Mouse (Mus musculus) midbrain, embryonic 12.5 days (tissue): ENCODE measurements around the gene G6pc3. TPM values are rescaled to one million over a fixed set of nuclear protein-coding genes. Genes with fewer than 3 reads are reported as not detected.

ENCODE experiments used
- ATAC-seq: fragments of 200-750 bp; cut with Nextera tagmentation; 2 replicates; pipeline ENCODE4 v1.8.0; 2017; ENCODE audit warnings: low read depth, moderate TSS enrichment, moderate library complexity; ENCODE audit not compliant: low FRiP score
- H3K27ac ChIP-seq: fragments of 300-500 bp; sonication (generic); replicated peaks from 2 replicates; pipeline ENCODE4 v1.5.1; 2016; ENCODE audit warnings: mild to moderate bottlenecking
- H3K27me3 ChIP-seq: fragments of 300-500 bp; sonication (generic); 2 replicates; pipeline ENCODE4 v1.6.1; 2016; ENCODE audit warnings: mild to moderate bottlenecking
- H3K36me3 ChIP-seq: fragments of 300-500 bp; sonication (generic); 2 replicates; pipeline ENCODE4 v1.6.1; 2016
- H3K4me1 ChIP-seq: fragments of 300-500 bp; sonication (generic); 2 replicates; pipeline ENCODE4 v1.6.1; 2016
- H3K4me2 ChIP-seq: fragments of 300-500 bp; sonication (generic); replicated peaks from 2 replicates; pipeline ENCODE4 v1.6.1; 2016; ENCODE audit warnings: mild to moderate bottlenecking, moderate library complexity
- H3K4me3 ChIP-seq: fragments of 300-500 bp; sonication (generic); 2 replicates; pipeline ENCODE4 v1.5.1; 2016; ENCODE audit warnings: mild to moderate bottlenecking
- H3K9ac ChIP-seq: fragments of 300-500 bp; sonication (generic); replicated peaks from 2 replicates; pipeline ENCODE4 v1.6.1; 2016; ENCODE audit warnings: mild to moderate bottlenecking, moderate library complexity
- H3K9me3 ChIP-seq: fragments of 300-500 bp; sonication (generic); 2 replicates; pipeline ENCODE4 v1.6.1; 2016; ENCODE audit warnings: mild to moderate bottlenecking
- WGBS: fragments of 180-500 bp; shearing (Covaris S2); methylation state at CpG from one replicate; pipeline ENCODE4 v1.1.7; 2016; 5-methylcytosine and 5-hydroxymethylcytosine counted together
- polyA plus RNA-seq: library from polyadenylated mRNA; unstranded; fragments of >200 nt; fragmentation: Nextera tagmentation; extraction: Ambion mirVana; gene quantifications from 2 replicates; pipeline ENCODE4 v1.2.1, GENCODE M21; 2016

G6pc3 gene
- polyA plus RNA-seq, 1 experiment from 2014 or later: 29.7 TPM

GRCm38 (mm10) chr11:102211936-102212341 is 22.5 kb downstream of the G6pc3 start:
- no peak overlapping the region for H3K4me2 ChIP-seq
- no peak overlapping the region for H3K27ac ChIP-seq
- H3K4me3 ChIP-seq: no peak overlapping the region
- H3K9ac ChIP-seq: no peak overlapping the region
- no peaks in the 10 kb centered on the region for H3K9me3 ChIP-seq
- H3K36me3 ChIP-seq: peaks cover 3% of the 10 kb centered on the region
- H3K4me1 ChIP-seq: peaks cover 56% of the 10 kb centered on the region
- WGBS: 81% methylated on average over 18 of the region's 18 CpGs
- no peaks in the 10 kb centered on the region for H3K27me3 ChIP-seq
- no peak for ATAC-seq

- Histone ChIP-seq H3K36me3 (peaks cover 8% of the 10 kb centered on the region), H3K4me2 (no peak overlapping the region), H3K4me3 (no peak overlapping the region), H3K27me3 (no peaks in the 10 kb centered on the region), H3K9ac (no peak overlapping the region), H3K27ac (no peak overlapping the region), H3K4me1 (peaks cover 60% of the 10 kb centered on the region), H3K9me3 (no peaks in the 10 kb centered on the region)
- ATAC-seq: no peak
- 75% methylated on average over 10 of the region's 10 CpGs for WGBS
Measured at GRCm38 (mm10) chr11:102214430-102215156, 25.2 kb downstream of the G6pc3 start.

DNA sequence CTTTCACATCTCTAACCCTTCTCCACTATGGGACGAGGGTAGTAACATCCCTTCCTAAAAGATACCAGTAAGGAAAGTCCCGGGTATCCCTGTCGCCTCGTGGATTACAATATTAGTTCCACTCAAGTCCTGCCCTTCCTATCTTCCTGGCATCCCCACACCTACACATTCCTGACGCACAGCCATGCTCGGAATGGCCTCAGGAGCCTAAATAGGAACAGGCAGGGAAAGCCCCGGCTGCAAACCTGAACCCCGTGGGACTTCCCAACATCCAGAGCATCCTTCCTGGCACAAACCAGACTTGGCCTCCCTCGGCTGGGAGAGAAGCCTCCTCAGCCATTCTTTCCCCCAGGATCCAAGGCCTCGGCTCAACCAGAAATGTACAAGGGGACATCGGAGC is 26.1 kb downstream of the G6pc3 start:
- WGBS: 80% methylated on average over 11 of the region's 11 CpGs
- 0 out of 2 replicates have a peak overlapping the region, but pooled peaks have one; percentile 4 for H3K9ac ChIP-seq
- no peak overlapping the region for H3K4me2 ChIP-seq
- peaks cover 62% of the 10 kb centered on the region for H3K4me1 ChIP-seq
- no peak overlapping the region for H3K4me3 ChIP-seq
- H3K9me3 ChIP-seq: no peaks in the 10 kb centered on the region
- H3K27ac ChIP-seq: no peak overlapping the region
- peaks cover 11% of the 10 kb centered on the region for H3K36me3 ChIP-seq
- ATAC-seq: no peak
- no peaks in the 10 kb centered on the region for H3K27me3 ChIP-seq

DNA sequence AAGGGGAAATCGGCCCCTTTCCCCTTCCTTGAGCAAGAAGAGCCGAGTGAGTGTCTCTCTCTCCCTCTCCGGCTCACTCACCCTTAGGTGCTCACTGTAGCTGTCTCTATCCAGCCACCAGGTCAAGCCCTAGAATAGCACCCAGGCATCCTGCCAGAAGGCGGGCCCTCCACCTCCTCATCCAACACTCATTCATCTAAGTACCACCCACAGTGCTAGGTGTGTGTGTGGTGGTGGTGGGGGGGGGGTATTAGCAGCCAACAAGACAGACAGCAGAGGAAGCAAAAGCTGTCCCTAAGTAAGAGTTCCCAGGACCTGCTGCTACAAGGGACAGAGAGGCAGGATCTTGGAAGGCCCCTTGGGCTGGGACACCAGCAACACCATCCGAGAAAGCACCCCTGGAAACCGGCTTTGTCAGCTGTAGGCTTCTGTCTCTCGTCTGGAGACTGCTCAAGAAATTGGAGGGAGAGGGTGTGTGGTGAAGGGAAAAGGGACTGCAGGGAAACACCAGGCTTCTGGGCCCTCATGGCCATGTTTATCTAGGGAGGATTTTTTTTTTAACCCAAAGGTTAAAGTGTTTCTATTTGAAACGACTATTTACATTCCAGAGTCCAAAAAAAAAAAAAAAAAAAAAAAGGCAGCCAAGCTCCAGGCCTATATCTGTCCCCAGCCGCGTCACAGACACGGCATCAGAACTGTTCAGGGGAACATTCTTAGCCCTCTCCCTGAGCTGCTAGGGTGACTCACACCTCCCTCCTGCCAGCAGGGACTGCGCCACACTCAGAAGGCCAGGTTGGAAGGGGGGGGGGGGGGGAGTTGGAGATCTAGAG is 26.9 kb downstream of the G6pc3 start:
- Histone ChIP-seq H3K4me1 (peaks cover 62% of the 10 kb centered on the region), H3K4me2 (no peak overlapping the region), H3K27me3 (no peaks in the 10 kb centered on the region), H3K27ac (no peak overlapping the region), H3K9ac (0 out of 2 replicates have a peak overlapping the region, but pooled peaks have one; percentile 17), H3K9me3 (no peaks in the 10 kb centered on the region), H3K4me3 (no peak overlapping the region), H3K36me3 (peaks cover 19% of the 10 kb centered on the region)
- 59% methylated on average over 12 of the region's 12 CpGs for WGBS
- ATAC-seq: no peak

DNA sequence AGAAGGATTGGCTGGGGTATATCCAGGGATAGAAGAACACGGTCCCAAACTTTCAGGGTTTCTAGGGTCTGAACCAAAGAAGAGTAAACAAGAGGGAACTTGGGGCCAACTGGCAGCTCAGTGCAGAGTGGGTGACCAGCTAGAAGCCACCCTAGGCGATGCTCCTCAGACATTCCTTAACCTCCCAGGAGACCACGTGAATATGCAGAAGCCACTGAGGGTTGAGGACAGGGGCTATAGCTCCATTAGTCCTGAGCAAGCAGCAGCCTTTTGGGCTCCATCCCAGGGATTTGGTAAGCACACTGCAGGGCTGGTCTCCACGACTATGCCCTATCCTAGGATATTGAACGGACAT is 27.4 kb downstream of the G6pc3 start:
- Histone ChIP-seq H3K27me3 (no peaks in the 10 kb centered on the region), H3K4me1 (peaks cover 58% of the 10 kb centered on the region), H3K4me2 (no peak overlapping the region), H3K36me3 (peaks cover 24% of the 10 kb centered on the region), H3K9me3 (no peaks in the 10 kb centered on the region), H3K27ac (no peak overlapping the region), H3K9ac (no peak overlapping the region), H3K4me3 (no peak overlapping the region)
- 66% methylated on average over 5 of the region's 5 CpGs for WGBS
- no peak for ATAC-seq

DNA sequence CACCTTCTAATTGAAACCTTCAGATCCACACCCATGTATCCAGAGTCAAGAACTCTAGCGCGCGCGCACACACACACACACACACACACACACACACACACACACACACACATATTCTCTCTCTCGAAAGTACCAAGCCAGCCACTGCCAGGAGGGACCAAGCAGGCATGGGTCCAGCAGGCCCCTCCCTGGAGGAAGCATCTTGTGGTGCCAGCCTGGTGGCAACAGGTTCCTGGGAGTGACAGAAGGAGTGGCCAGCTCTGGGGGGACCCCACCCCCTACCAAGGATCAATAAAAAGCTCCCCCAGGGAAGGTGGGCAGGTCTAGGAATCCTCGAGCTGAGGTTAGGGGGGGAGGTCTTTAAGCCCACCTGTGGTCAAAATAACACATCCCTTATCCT is 28.0 kb downstream of the G6pc3 start:
- H3K9me3 ChIP-seq: no peaks in the 10 kb centered on the region
- no peak overlapping the region for H3K4me2 ChIP-seq
- H3K9ac ChIP-seq: no peak overlapping the region
- no peak overlapping the region for H3K4me3 ChIP-seq
- no peak for ATAC-seq
- H3K4me1 ChIP-seq: peaks cover 58% of the 10 kb centered on the region
- peaks cover 29% of the 10 kb centered on the region for H3K36me3 ChIP-seq
- no peak overlapping the region for H3K27ac ChIP-seq
- H3K27me3 ChIP-seq: no peaks in the 10 kb centered on the region
- 85% methylated on average over 6 of the region's 6 CpGs for WGBS

DNA sequence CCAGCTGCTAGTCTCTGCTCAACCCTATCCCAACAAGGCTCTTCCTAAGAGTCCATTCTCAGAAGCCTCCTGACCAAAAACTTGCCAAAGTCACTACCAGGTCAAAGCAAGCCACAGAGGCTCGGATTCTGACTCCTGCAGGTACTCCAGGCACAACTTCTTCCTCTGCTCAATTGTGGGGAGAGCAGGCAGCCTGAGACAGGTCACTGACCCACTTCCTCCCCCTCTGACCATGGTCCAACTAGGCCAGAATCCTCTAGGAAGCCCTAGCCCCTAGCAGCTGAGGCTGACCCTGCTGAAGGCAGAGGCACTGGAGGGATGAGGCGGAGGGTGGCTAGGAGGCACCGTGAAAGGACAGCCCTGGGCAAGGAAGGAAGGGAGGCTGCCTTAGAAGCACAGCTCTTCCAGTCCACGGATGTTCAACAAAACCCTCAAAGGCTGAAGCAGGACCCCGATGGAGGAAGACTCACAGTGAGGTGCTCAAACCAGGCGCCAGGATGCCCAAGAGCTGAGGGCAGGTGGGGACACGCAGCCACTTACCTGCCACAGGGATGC is 28.5 kb downstream of the G6pc3 start:
- peak overlapping the region; percentile 81 for H3K27ac ChIP-seq
- WGBS: 87% methylated on average over 7 of the region's 7 CpGs
- H3K9ac ChIP-seq: peak overlapping the region; percentile 40; the same call in 1 of the 2 replicates

DNA sequence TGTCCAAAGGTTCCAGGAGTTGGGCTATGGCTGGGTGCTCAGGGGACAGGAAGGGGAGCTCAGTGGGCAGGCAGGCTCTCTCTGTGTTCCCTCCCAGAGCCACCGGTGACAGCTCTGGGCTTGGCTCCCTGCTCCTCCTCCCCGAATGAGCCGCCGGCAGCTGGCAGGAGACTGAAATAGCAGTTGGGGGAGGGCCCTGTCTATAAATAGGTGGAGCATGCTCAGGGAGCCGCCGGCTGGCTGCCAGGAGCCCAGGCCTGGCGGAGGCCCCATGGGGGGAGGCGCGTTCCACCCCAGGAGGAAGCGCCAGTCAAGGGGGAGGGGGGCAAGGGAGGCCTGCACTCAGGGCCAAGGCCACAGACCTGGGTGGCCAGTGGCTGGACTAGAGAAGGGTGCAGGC is 29.4 kb downstream of the G6pc3 start:
- peak overlapping the region; percentile 40 for H3K9ac ChIP-seq
- peaks cover 35% of the 10 kb centered on the region for H3K36me3 ChIP-seq
- WGBS: 0% methylated on average over 10 of the region's 10 CpGs
- peak; percentile 79 for ATAC-seq
- H3K4me2 ChIP-seq: peak overlapping the region; percentile 30
- H3K27ac ChIP-seq: peak overlapping the region; percentile 81
- H3K9me3 ChIP-seq: no peaks in the 10 kb centered on the region
- peak overlapping the region; percentile 3; the same call in 1 of the 2 replicates for H3K4me3 ChIP-seq
- H3K4me1 ChIP-seq: peaks cover 63% of the 10 kb centered on the region
- no peaks in the 10 kb centered on the region for H3K27me3 ChIP-seq

More for the DNA sequence above, 28.5 kb downstream of the G6pc3 start:
- Histone ChIP-seq H3K4me1 (peaks cover 58% of the 10 kb centered on the region), H3K9me3 (no peaks in the 10 kb centered on the region), H3K27me3 (no peaks in the 10 kb centered on the region), H3K36me3 (peaks cover 29% of the 10 kb centered on the region), H3K4me2 (peak overlapping the region; percentile 30), H3K4me3 (no peak overlapping the region; the same call in 1 of the 2 replicates)
- ATAC-seq: no peak

- Histone ChIP-seq H3K4me3 (no peak overlapping the region), H3K27me3 (no peaks in the 10 kb centered on the region), H3K4me2 (peak overlapping the region; percentile 30), H3K27ac (peak overlapping the region; percentile 81), H3K4me1 (peaks cover 66% of the 10 kb centered on the region), H3K36me3 (peaks cover 37% of the 10 kb centered on the region), H3K9me3 (no peaks in the 10 kb centered on the region), H3K9ac (peak overlapping the region; percentile 40)
- ATAC-seq: no peak
- 74% methylated on average over 14 of the region's 14 CpGs for WGBS
Measured at GRCm38 (mm10) chr11:102219247-102219993, 30.0 kb downstream of the G6pc3 start.

DNA sequence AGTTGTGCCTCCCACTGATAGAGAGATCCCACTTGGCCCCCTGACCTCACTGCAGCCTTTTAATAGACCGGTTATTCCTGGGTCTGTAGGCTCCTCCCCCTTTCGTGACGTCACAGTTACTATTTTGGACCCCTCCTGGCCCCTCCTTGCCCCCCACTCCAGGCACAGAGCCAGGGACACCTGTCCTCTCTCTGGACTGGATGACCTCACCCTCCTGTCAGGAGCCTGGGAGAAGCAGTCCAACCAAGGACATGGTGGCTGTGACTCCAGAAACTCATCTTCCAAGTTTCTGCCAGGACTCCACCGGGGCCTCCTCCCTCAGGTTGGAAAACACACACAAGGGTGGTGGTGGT is 30.6 kb downstream of the G6pc3 start:
- H3K4me1 ChIP-seq: peaks cover 67% of the 10 kb centered on the region
- H3K4me3 ChIP-seq: no peak overlapping the region
- no peak overlapping the region for H3K4me2 ChIP-seq
- H3K36me3 ChIP-seq: peaks cover 37% of the 10 kb centered on the region
- no peak overlapping the region for H3K9ac ChIP-seq
- no peak for ATAC-seq
- H3K27ac ChIP-seq: no peak overlapping the region
- no peaks in the 10 kb centered on the region for H3K9me3 ChIP-seq
- no peaks in the 10 kb centered on the region for H3K27me3 ChIP-seq
- 76% methylated on average over 4 of the region's 4 CpGs for WGBS

- Histone ChIP-seq H3K4me1 (peaks cover 67% of the 10 kb centered on the region), H3K4me2 (no peak overlapping the region), H3K9me3 (no peaks in the 10 kb centered on the region), H3K36me3 (peaks cover 37% of the 10 kb centered on the region), H3K27me3 (no peaks in the 10 kb centered on the region), H3K27ac (no peak overlapping the region), H3K4me3 (no peak overlapping the region), H3K9ac (no peak overlapping the region)
- ATAC-seq: no peak
- WGBS: 77% methylated on average over 6 of the region's 6 CpGs
Measured at GRCm38 (mm10) chr11:102220451-102220850, 31.0 kb downstream of the G6pc3 start.
